Mouse (Mus musculus) heart, adult 2 months (tissue): ENCODE measurements at regions not wholly inside any gene's neighbourhood (a gene's known extent, or its start where the extent isn't known, plus 50 kb on each side); places are given as distances from the start of the nearest gene placed in this dataset.
A peak's percentile ranks its signal among the peaks of the same experiment; 100 is the strongest.

Experiments
- DNase-seq, 2 experiments: peaks; one replicate each; pipeline ENCODE4 v3.0.0; 2021
- H3K27ac ChIP-seq: fragments of 200-600 bp; 2 replicates; pipeline ENCODE4 v1.8.1; 2022
- H3K27me3 ChIP-seq: fragments of 200-500 bp; 2 replicates; pipeline ENCODE4 v1.6.1; 2012; ENCODE audit warnings: mild to moderate bottlenecking, low read length, inconsistent platforms, mixed read lengths; ENCODE audit not compliant: control insufficient read depth, insufficient read depth
- H3K36me3 ChIP-seq: fragments of 200-500 bp; 2 replicates; pipeline ENCODE4 v1.6.1; 2012; ENCODE audit warnings: low read length, inconsistent platforms; ENCODE audit not compliant: control insufficient read depth, insufficient read depth
- H3K4me1 ChIP-seq: fragments of 200-500 bp; 2 replicates; pipeline ENCODE4 v1.6.1; 2011; ENCODE audit warnings: low read length; ENCODE audit not compliant: control insufficient read depth, insufficient read depth
- H3K4me3 ChIP-seq: fragments of 200-600 bp; 2 replicates; pipeline ENCODE4 v1.8.1; 2022
- H3K79me2 ChIP-seq: fragments of 200-500 bp; replicated peaks from 2 replicates; pipeline ENCODE4 v1.6.1; 2012; ENCODE audit warnings: mild to moderate bottlenecking, inconsistent platforms, low read length, moderate library complexity, mixed read lengths; ENCODE audit not compliant: control insufficient read depth, insufficient read depth
- H3K9ac ChIP-seq: fragments of 200-500 bp; 2 replicates; pipeline ENCODE4 v1.6.1; 2012; ENCODE audit warnings: low read depth, mild to moderate bottlenecking, control low read depth, inconsistent platforms, low read length, mixed read lengths
- CTCF ChIP-seq: fragments of 200-600 bp; IDR thresholded peaks from 2 replicates; pipeline ENCODE4 v1.8.1; 2022; ENCODE audit warnings: antibody characterized with exemption, mild to moderate bottlenecking, moderate library complexity
- EP300 ChIP-seq: fragments of 200-500 bp; IDR thresholded peaks from 2 replicates; pipeline ENCODE4 v1.6.1; 2011; ENCODE audit warnings: low read depth, low read length, control low read depth; ENCODE audit not compliant: insufficient read depth
- POLR2A ChIP-seq: fragments of 200-500 bp; IDR thresholded peaks from 2 replicates; pipeline ENCODE4 v1.6.1; 2011; ENCODE audit warnings: mild to moderate bottlenecking, low read depth, low read length, control low read depth; ENCODE audit not compliant: insufficient read depth
- WGBS: fragments of 180-500 bp; shearing (Covaris S2); methylation state at CpG from one replicate; pipeline ENCODE4 v1.1.7; 2018; 5-methylcytosine and 5-hydroxymethylcytosine counted together
- intact Hi-C: fragments of 180-260 bp; cut with DNase I; formaldehyde crosslinking; loops from one replicate; pipeline ENCODE4 v1.15.1; 2025

DNA sequence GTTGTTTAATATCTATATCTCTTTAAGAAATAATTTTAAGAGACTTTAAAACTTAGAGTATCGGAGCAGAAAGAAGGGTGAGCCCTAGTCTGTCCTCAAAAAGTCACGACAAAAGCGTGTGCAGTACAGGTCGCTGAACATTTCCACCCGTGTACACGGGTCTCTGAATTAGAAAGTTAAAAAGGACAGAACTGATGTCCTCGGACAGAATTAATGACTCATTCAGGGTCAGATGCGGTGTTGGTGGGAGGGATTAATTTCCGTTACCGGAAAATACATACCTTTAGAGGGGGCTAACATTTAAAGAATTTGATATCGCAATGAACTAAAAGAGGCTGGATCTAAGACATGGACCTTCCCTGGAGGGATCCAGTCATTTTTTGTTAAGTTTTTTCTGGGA, 152.3 kb upstream of the Smim15 start:
- Histone ChIP-seq H3K9ac (peak overlapping the region; percentile 22; the same call in 1 of the 2 replicates), H3K79me2 (peaks cover 5% of the 10 kb centered on the region), H3K4me3 (peak overlapping the region; percentile 90), H3K27ac (peak overlapping the region; percentile 96), H3K4me1 (no peaks in the 10 kb centered on the region; the same call in 1 of the 2 replicates), H3K27me3 (0 out of 2 replicates have a peak, but pooled peaks cover 1% of the 10 kb centered on the region), H3K36me3 (no peaks in the 10 kb centered on the region)
- TF ChIP-seq CTCF: no peak
- no peak for TF ChIP-seq EP300
- TF ChIP-seq POLR2A: no peak
- 7% methylated on average over 11 of the region's 11 CpGs for WGBS
- intact Hi-C loops: loop anchor here (2.0 to 10.0 kb wide), 7 partner anchors 61 to 427 kb away; no protein-coding TSS in a partner anchor
- DNase-seq: no peak

DNA sequence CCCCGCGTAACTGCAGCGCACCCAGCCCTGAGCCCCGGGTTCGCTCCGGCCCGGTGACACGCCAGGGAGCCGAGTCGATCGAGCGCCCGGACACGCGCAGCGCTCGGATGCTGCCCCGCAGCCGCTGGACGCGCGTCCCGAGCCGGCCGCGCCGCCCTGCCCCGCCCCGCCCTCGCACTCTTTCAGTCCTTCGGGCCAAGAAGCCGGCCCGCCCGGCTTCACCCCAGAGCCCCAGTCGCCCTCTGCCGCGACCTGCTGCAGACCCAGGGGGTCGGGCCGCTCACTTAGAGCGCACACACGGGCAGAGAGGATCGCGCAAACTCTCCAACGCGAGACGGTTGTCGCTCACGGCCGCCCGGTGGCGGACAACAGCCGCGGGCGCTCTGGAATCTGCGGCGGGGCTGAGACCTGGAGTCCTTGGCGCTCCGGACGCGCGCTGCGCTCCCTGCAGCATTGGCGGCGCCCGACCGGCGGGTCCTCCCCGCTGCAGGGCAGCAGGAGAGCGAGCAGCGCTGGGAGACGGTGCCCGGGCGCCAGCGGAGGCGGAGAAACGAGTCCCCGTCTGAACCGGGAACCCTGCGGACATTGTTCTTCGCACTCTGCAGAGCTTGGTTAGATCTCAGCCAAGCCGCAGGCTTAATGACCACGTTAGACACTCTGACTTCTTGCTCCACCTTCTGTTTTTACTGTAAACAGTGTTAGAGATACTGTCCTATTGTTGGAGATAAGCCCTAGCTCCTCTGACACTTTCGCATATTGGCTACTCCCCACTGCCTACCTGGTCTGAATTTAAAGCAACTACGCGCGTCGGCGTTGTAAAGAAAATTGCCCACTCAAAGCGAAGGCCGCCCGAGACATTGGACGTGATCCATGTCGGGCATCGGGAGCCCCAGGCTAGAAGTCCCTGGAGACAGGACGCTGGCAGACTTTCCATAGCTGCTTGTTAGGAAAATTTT, 153.1 kb upstream of the Smim15 start:
- peak; percentile 67 to 84 for DNase-seq
- Histone ChIP-seq H3K36me3 (no peaks in the 10 kb centered on the region), H3K4me1 (no peaks in the 10 kb centered on the region; the same call in 1 of the 2 replicates), H3K9ac (peak overlapping the region; percentile 97), H3K27me3 (0 out of 2 replicates have a peak, but pooled peaks cover 1% of the 10 kb centered on the region), H3K27ac (peak overlapping the region; percentile 96), H3K4me3 (peak overlapping the region; percentile 90), H3K79me2 (peaks cover 5% of the 10 kb centered on the region)
- intact Hi-C loops: loop anchor here (2.0 to 10.0 kb wide), 7 partner anchors 60 to 426 kb away; no protein-coding TSS in a partner anchor
- no peak; the same call in 1 of the 2 replicates for TF ChIP-seq EP300
- TF ChIP-seq POLR2A: peak; percentile 39
- peak; percentile 48 for TF ChIP-seq CTCF
- WGBS: under 1% methylated on average over 87 of the region's 95 CpGs

DNA sequence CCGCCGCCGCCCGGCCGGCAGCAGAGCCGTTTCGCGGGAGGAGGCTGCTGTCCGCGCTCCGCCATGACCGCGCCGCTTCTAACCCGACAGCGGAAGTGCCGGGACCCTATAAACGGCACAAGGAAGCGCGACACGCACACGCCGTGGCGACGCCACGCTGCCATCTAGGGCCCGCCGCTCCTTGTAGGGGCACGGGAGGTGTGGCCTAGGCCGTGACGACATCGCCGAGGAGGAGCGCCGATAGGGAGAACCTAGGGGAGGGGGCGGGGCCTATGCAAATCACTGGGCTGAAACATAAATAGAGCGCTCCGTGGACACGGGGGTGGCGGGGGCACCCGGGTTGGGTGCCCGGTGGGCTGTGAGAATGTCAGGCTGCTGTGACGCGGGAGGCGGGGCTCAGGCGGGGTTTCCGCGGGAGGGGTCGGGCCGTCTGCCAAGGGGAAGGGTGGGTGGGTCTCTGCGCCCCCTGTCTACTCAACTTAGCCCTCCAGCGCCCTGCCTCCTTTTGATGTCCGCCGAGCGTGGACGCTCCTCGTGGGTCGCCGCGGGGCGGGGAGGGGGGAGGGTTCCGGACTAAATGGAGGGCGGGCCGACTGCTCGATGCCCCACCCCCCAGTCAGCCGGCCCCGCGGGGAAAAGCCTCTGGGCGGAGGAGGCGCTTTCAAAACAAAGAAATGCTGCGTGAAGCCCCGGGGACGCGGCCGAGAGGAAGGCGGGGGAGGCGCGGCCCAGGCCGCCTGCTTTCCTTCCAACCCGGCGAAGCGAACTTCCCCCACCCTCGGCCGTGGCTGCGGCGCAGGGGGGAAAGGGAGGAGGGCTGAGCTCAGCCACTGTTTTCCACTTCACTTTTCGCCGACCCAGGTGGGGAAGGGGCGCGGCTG, 154.0 kb upstream of the Smim15 start:
- H3K9ac ChIP-seq: peak overlapping the region; percentile 97
- H3K4me3 ChIP-seq: peak overlapping the region; percentile 90
- peaks cover 6% of the 10 kb centered on the region for H3K79me2 ChIP-seq
- H3K36me3 ChIP-seq: no peaks in the 10 kb centered on the region
- intact Hi-C loops: loop anchor here (2.0 to 10.0 kb wide), 8 partner anchors 59 to 425 kb away; no protein-coding TSS in a partner anchor
- H3K27ac ChIP-seq: peak overlapping the region; percentile 96
- under 1% methylated on average over 89 of the region's 90 CpGs for WGBS
- TF ChIP-seq EP300: peak; percentile 72; the same call in 1 of the 2 replicates
- peak; percentile 58 for TF ChIP-seq CTCF
- TF ChIP-seq POLR2A: peak; percentile 94
- H3K4me1 ChIP-seq: no peaks in the 10 kb centered on the region; the same call in 1 of the 2 replicates
- H3K27me3 ChIP-seq: no peaks in the 10 kb centered on the region
- peak; percentile 99 for DNase-seq

DNA sequence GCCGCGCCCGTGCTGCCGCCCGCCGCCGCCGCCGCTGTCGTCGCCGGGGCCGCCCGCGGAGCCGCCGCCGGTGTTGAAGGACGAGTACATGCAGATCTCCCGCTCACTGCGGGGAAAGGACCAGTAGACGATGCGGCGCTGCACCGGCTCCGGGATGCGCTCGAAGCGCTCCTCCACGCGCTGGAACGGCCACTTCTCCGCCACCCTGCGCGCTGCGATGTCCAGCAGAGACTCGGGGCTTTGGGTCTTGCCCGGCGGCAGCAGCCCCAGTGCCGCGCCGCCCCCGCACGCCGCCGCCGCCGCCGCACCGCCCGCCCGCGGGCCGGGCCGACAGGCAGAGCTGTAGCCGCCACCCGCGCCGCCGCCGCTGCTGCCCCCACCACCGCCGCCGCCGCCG, 154.7 kb upstream of the Smim15 start:
- intact Hi-C loops: loop anchor here (5.0 kb wide), 1 partner anchor 137 kb away; no protein-coding TSS in a partner anchor
- DNase-seq: no peak

DNA sequence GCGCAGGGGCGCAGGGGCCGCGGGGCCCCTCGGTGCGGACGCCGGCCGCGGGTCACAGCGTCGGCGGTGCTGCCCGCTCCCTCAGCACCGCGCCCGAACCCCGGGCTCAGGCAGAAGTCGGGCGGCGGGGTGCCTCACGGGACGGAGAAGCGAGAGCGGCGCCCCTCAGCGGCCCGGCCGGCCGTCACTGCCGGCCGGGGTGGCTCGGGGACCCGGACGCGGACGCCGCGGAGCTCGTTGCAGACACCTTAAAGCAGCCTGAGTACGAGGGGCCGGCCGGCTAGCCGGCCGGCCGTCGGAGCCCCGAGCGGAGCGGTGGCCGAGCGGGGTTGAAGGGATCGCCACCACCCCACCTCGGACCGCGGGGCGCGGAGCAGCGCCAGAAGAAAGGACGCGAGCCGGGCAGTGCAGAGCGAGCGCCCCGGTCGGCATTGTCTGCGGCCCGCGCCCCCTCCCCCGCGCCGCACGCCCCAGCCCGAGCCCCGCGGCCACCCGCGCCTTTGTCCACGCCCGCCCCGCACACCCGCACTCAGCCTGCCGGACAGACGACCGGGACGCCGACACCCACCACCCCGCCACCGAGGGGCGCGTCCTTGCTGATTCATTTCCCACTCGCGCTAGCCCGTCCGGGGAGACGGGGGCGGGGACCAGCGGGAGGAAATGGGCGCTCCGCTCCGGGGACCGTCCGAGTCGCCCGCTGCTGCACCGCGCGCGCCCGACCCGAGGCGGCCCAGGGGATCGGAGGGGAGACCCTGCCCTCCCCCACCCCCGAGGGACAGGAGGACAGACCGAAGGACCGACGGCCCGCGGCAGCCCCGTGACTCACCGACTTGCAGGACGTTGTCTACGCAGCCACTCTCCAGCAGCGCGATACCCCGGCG, 155.4 kb upstream of the Smim15 start:
- intact Hi-C loops: loop anchor here (5.0 kb wide), 1 partner anchor 137 kb away; no protein-coding TSS in a partner anchor
- TF ChIP-seq POLR2A (no peak), CTCF (peak; percentile 8; the same call in 1 of the 2 replicates)
- 1% methylated on average over 124 of the region's 127 CpGs for WGBS
- peak overlapping the region; percentile 97 for H3K9ac ChIP-seq
- peaks cover 2% of the 10 kb centered on the region for H3K4me1 ChIP-seq
- H3K27ac ChIP-seq: peak overlapping the region; percentile 70
- peak; percentile 81 to 83 for DNase-seq
- H3K36me3 ChIP-seq: no peaks in the 10 kb centered on the region
- H3K79me2 ChIP-seq: peaks cover 9% of the 10 kb centered on the region
- no peaks in the 10 kb centered on the region for H3K27me3 ChIP-seq
- H3K4me3 ChIP-seq: peak overlapping the region; percentile 67

More for the DNA sequence above, 154.7 kb upstream of the Smim15 start:
- Histone ChIP-seq H3K4me3 (peak overlapping the region; percentile 67), H3K4me1 (peaks cover 2% of the 10 kb centered on the region; the same call in 1 of the 2 replicates), H3K27me3 (no peaks in the 10 kb centered on the region), H3K27ac (peak overlapping the region; percentile 82), H3K36me3 (no peaks in the 10 kb centered on the region), H3K79me2 (peaks cover 9% of the 10 kb centered on the region), H3K9ac (peak overlapping the region; percentile 96)
- no peak for TF ChIP-seq EP300
- TF ChIP-seq CTCF: no peak
- TF ChIP-seq POLR2A: no peak
- 15% methylated on average over 57 of the region's 66 CpGs for WGBS
